Mouse (Mus musculus) olfactory bulb, adult 2 months (tissue): Measurements from ENCODE around the gene Zfp648.

Experiments
- CTCF ChIP-seq: fragments of 200-500 bp; IDR thresholded peaks from 2 replicates; pipeline ENCODE4 v1.5.1; 2012; ENCODE audit warnings: low read depth, mild to moderate bottlenecking, low read length, moderate library complexity; ENCODE audit not compliant: insufficient read depth
- POLR2A ChIP-seq: fragments of 200-500 bp; IDR thresholded peaks from 2 replicates; pipeline ENCODE4 v1.6.1; 2012; ENCODE audit warnings: mild to moderate bottlenecking, low read depth, low read length, moderate library complexity; ENCODE audit not compliant: insufficient read depth

DNA sequence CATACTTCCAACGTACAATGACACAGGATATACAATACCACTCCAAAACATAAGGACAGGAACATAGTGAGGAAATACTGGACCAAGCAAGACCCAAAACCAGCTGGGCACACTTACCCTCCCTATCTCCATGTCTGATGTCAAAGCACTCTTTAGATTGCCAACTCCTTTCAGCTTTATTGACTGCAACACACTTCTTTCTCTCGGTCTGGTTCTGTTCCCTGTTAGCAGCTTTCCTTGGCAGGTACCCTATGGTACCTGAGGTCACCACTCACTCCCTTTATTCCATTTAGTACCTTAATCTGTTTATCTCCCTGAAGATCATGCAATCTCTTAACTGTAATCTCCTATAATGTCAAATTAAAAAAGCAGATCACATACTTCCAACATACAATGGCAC, 19.0 kb downstream of the Zfp648 start:
- TF ChIP-seq POLR2A, result no peak
- no peak for TF ChIP-seq CTCF
